Mouse (Mus musculus) MEL (cell line): ENCODE measurements around the gene Abcc1.

Source experiments
- CTCF ChIP-seq, 3 experiments: IDR thresholded peaks in 2 of 3; conservative IDR thresholded peaks in 1 of 3; 2 replicates each; pipeline ENCODE4 v1.5.1; 2011 to 2012; ENCODE audit warnings: low read length in 3 of 3, low read depth in 2 of 3, mild to moderate bottlenecking in 2 of 3, improper control_type of control experiment in 1 of 3, inconsistent platforms in 1 of 3, mixed read lengths in 1 of 3, moderate library complexity in 1 of 3; ENCODE audit not compliant: control insufficient read depth in 1 of 3, insufficient read depth in 1 of 3, poor library complexity in 1 of 3, severe bottlenecking in 1 of 3
- HCFC1 ChIP-seq: IDR thresholded peaks from 2 replicates; pipeline ENCODE4 v1.6.1; 2012; ENCODE audit warnings: low read depth, mild to moderate bottlenecking, inconsistent platforms, low read length, improper control_type of control experiment, moderate library complexity

DNA sequence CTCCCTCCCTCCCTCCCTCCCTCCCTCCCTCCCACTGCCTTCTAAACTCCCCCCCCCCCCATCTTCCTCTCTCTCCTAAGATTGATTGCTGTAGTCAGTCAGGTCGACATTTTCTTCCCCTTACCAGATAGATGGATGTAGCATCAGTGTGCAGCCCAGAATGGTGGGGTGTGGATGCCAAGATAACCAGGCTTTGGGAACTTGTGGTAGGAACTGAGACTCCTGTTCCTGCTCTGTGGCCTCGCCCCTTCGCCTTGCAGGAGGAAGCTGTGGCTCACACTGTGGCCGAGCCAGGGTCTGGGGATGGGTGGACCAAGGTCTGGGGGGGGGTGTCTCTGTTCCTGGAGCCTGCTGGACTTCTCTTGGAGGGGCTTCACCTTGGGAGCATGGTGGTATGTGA, 4.1 kb downstream of the Abcc1 start:
- TF ChIP-seq CTCF (IDR thresholded peaks at IDR 0.05 in 2 of 3, conservative IDR thresholded peaks at IDR 0.05 in 1 of 3; ENCODE audit: control insufficient read depth in 1 of 3, insufficient read depth in 1 of 3, low read depth in 2 of 3, low read length in 3 of 3, poor library complexity in 1 of 3, severe bottlenecking in 1 of 3): no peak
- TF ChIP-seq HCFC1: no peak
